Mouse (Mus musculus): ENCODE measurements around the gene H2-K1.

GRCm38 (mm10) chr17:34038440-34038839 lies 38.3 kb upstream of the H2-K1 start:
- TF ChIP-seq POLR2A (IDR thresholded peaks at IDR 0.05; ENCODE audit: borderline replicate concordance, extremely low read depth, low read depth, low read length) (no peak), CTCF (IDR thresholded peaks at IDR 0.05; ENCODE audit: insufficient read depth, low read length) (no peak)

Data from lung, adult 2 months (tissue).